Mouse (Mus musculus) limb, embryonic 11.5 days (tissue): Measurements from ENCODE around the gene Pgrmc2. TPM values are rescaled to one million over a fixed set of nuclear protein-coding genes. Genes with fewer than 3 reads are reported as not detected.

Experiments used
- ATAC-seq: fragments of 200-750 bp; cut with Nextera tagmentation; 2 replicates; pipeline ENCODE4 v1.8.0; 2017; ENCODE audit warnings: low read depth; ENCODE audit not compliant: insufficient number of reproducible peaks, low FRiP score, low TSS enrichment
- DNase-seq: peaks from one replicate; pipeline ENCODE4 v3.0.0-alpha.2; 2015; ENCODE audit warnings: low spot score
- H3K27ac ChIP-seq: fragments of 300-500 bp; sonication (generic); replicated peaks from 2 replicates; pipeline ENCODE4 v1.5.1; 2014; ENCODE audit warnings: low read depth, mild to moderate bottlenecking, low read length
- H3K27me3 ChIP-seq: fragments of 300-500 bp; sonication (generic); 2 replicates; pipeline ENCODE4 v1.6.1; 2014; ENCODE audit warnings: mild to moderate bottlenecking, low read length, mixed read lengths; ENCODE audit not compliant: control insufficient read depth, insufficient read depth
- H3K36me3 ChIP-seq: fragments of 300-500 bp; sonication (generic); 2 replicates; pipeline ENCODE4 v1.6.1; 2014; ENCODE audit warnings: mild to moderate bottlenecking, low read length, moderate library complexity, mixed read lengths; ENCODE audit not compliant: control insufficient read depth, insufficient read depth
- H3K4me1 ChIP-seq: fragments of 300-500 bp; sonication (generic); 2 replicates; pipeline ENCODE4 v1.6.1; 2014; ENCODE audit warnings: low read length, mixed read lengths; ENCODE audit not compliant: control insufficient read depth, insufficient read depth
- H3K4me2 ChIP-seq: fragments of 300-500 bp; sonication (generic); 2 replicates; pipeline ENCODE4 v1.6.1; 2014; ENCODE audit warnings: low read depth, mild to moderate bottlenecking, moderate library complexity; ENCODE audit not compliant: severe bottlenecking
- H3K4me3 ChIP-seq: fragments of 300-500 bp; sonication (generic); 2 replicates; pipeline ENCODE4 v1.5.1; 2014; ENCODE audit warnings: low read depth, low read length
- H3K9ac ChIP-seq: fragments of 300-500 bp; sonication (generic); 2 replicates; pipeline ENCODE4 v1.6.1; 2014; ENCODE audit warnings: mild to moderate bottlenecking, low read length
- H3K9me3 ChIP-seq: fragments of 300-500 bp; sonication (generic); 2 replicates; pipeline ENCODE4 v1.6.1; 2016; ENCODE audit warnings: low read length; ENCODE audit not compliant: control insufficient read depth
- WGBS: fragments of 180-500 bp; shearing (Covaris S2); extraction: QIAGEN DNeasy Blood & Tissue Kit; methylation state at CpG from one replicate; pipeline ENCODE4 v1.1.7; 2014; 5-methylcytosine and 5-hydroxymethylcytosine counted together
- polyA plus RNA-seq: library from polyadenylated mRNA; unstranded; fragments of >200 nt; fragmentation: Nextera tagmentation; extraction: Ambion mirVana; gene quantifications from 2 replicates; pipeline ENCODE4 v1.2.1, GENCODE M21; 2014

Gene Pgrmc2
- polyA plus RNA-seq, 1 experiment from 2014 or later: 28.9 TPM

DNA sequence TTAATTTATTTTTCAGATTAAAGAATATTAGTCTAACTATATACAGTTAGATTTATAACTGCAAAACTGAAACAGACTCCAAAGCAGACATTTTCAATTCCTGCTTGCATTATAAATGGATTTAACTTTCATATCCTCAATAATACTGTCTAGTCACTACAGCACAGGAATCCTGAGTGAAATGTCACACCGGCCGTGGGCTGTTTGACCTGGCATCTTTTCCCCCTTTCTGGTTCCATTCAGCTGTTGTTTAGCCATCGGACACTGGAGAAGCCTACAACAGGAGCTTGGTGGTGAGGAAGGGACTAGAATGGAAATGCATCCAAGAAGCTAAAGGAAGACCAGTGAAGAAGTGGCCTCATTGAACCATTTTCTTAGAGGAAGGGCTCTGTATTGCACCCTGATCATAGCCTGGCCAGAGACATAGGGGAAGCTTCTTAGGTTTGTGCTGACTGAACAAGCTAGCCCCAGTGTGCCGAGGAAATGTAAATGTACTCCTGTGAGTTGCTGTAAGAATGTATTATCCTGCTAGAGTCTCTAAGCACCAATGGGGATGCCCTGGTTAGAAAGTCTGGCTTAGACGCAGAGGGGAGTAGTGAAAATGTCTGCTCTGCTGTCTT lies 44.4 kb downstream of the Pgrmc2 start:
- no peak for DNase-seq
- Histone ChIP-seq H3K9ac (no peak overlapping the region), H3K4me3 (no peak overlapping the region), H3K27ac (no peak overlapping the region), H3K36me3 (no peaks in the 10 kb centered on the region), H3K4me2 (no peak overlapping the region), H3K27me3 (no peaks in the 10 kb centered on the region), H3K4me1 (no peaks in the 10 kb centered on the region), H3K9me3 (no peaks in the 10 kb centered on the region)
- no peak for ATAC-seq
- WGBS: 76% methylated on average over 5 of the region's 5 CpGs

DNA sequence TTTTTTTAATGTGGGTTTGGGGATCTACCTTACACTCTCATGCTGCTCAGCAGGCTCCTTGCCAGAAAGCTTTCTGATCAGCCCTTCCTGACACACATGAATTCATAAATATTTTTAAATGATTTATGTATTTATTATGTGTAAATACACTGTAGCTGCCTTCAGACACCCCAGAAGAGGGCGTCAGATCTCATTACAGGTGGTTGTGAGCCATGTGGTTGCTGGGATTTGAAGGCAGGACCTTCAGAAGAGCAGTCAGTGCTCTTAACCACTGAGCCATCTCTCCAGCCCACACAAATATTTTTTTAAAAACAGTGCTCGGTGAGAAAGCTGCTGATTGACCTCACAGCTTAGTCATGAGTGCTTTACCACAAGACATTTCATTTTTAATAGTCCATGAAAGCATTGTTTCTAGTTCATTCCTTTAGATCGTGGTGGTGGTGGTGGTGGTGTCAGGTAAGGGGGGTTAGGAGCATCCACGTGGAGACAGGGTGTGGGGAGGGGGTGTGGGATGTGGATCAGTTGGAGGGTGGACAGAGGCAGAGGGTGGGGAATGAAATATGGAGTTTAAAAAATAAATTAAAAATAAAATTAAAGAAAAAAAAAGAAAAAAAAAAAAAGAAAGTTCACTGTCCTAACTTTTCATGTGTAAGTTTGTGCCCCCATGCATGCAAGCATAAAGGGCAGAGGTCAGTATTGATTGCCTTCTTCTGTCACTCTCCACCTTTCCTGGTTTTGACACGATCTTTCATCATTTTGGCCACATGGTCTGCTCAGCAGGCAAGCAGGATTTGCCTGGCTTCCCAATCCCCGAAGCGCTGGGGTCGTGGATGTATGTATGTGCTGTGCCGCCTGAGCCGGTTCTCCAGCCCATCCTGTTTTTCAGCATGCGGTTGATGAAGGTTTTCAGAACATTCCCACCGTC lies 51.3 kb downstream of the Pgrmc2 start:
- Histone ChIP-seq H3K9ac (no peak overlapping the region), H3K4me1 (no peaks in the 10 kb centered on the region), H3K36me3 (no peaks in the 10 kb centered on the region), H3K4me2 (no peak overlapping the region), H3K27me3 (no peaks in the 10 kb centered on the region), H3K4me3 (no peak overlapping the region), H3K9me3 (no peaks in the 10 kb centered on the region), H3K27ac (no peak overlapping the region)
- DNase-seq (no peak), ATAC-seq (no peak)
- 83% methylated on average over 12 of the region's 12 CpGs for WGBS

DNA sequence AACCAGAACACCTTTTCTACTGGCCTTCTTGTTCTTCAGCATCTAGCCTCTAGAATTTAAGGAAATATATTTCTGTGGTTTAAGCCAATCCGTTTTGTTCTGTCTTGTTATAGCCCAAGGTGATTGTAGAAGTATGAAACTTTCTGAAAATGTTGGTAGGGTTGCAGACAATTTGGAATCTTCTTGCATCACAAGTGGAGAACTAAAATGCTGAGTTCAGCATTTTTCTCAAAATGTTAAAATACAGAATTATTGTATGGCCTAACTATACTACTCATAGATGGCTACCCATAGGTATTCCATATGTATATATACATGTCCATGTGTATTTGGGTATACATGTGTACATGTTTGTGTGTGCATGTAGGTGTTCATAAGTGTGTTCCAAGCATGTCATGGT lies 52.1 kb downstream of the Pgrmc2 start:
- no peak for DNase-seq
- Histone ChIP-seq H3K36me3 (no peaks in the 10 kb centered on the region), H3K4me1 (no peaks in the 10 kb centered on the region), H3K4me3 (no peak overlapping the region), H3K4me2 (no peak overlapping the region), H3K27me3 (no peaks in the 10 kb centered on the region), H3K9ac (no peak overlapping the region), H3K9me3 (no peaks in the 10 kb centered on the region), H3K27ac (no peak overlapping the region)
- ATAC-seq: no peak
- 78% methylated on average over 1 of the region's 1 CpGs for WGBS

DNA sequence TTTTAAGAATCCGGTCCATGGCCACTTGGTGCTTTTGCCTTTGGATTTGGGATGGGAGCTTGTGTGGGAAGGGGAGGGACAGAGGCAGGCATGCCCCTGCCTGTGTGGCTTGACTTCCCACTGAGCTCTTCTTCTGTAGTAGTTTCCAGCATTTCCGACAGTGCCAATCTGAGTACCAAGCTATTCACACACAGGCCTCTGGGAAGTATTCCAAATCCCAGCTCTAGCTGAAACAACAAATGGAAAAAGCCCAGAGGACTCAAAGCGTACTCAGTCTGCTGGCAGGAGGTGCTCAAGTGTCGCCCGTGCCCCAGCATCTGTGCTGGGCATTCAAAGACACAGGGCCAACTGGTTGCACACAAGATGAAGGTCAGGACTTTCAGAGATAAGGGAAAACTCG lies 60.9 kb downstream of the Pgrmc2 start:
- no peak overlapping the region for H3K9ac ChIP-seq
- 72% methylated on average over 6 of the region's 6 CpGs for WGBS
- H3K4me2 ChIP-seq: no peak overlapping the region
- no peaks in the 10 kb centered on the region for H3K27me3 ChIP-seq
- no peaks in the 10 kb centered on the region for H3K36me3 ChIP-seq
- ATAC-seq: no peak
- H3K4me3 ChIP-seq: no peak overlapping the region
- no peak for DNase-seq
- no peak overlapping the region for H3K27ac ChIP-seq
- no peaks in the 10 kb centered on the region for H3K9me3 ChIP-seq
- no peaks in the 10 kb centered on the region for H3K4me1 ChIP-seq

DNA sequence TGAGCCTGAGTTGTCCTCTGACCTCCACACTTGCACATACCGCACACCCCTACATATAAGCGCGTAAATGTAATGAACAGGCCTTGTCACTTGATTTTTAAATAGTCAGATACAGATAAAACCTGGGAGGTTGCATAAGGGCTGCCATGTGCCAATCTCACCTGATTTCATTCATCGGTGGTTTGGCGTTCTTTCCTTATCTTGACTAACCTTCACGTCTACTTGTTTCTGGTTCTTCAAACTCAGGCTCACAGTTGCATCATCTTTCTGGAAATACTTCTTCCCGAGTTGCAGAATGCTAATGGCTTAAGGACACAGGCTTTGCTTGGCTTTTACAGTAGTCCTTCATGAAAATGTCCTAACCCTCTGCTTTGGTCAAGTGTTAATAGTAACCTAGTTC lies 62.2 kb downstream of the Pgrmc2 start:
- Histone ChIP-seq H3K4me3 (no peak overlapping the region), H3K27ac (no peak overlapping the region), H3K9me3 (no peaks in the 10 kb centered on the region), H3K27me3 (no peaks in the 10 kb centered on the region), H3K36me3 (no peaks in the 10 kb centered on the region), H3K4me2 (no peak overlapping the region), H3K9ac (no peak overlapping the region), H3K4me1 (no peaks in the 10 kb centered on the region)
- WGBS: 95% methylated on average over 7 of the region's 7 CpGs
- DNase-seq: no peak
- no peak for ATAC-seq

DNA sequence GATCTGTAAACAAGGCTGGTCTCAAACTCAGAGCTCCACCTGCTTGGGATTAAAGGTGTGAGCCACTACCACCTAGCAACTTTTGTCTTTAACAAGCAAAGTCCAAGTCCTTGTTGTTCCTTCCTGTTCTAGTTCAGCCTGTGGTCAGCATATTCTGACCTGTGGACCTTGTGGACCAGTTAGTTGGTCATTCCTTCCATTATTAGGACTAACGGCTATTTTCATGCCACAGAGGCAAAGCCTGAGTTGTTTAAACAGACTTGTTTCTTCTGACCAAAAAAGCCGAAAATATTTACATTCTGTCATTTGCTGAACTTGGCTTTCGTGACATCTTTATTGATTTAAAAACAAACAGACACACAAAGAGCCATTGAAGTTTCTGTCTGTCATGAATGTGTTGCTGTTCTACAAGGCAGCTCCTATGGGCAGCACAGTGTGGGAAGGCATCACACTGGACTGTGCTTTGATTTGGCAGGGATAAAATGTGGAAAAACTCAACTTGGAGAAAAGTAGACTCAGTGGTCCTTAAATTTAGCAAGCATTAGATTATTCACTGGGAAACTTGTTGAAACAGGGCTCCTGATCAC lies 64.7 kb downstream of the Pgrmc2 start:
- H3K27ac ChIP-seq: no peak overlapping the region
- ATAC-seq (no peak), DNase-seq (no peak)
- no peak overlapping the region for H3K4me2 ChIP-seq
- H3K27me3 ChIP-seq: no peaks in the 10 kb centered on the region
- H3K36me3 ChIP-seq: no peaks in the 10 kb centered on the region
- no peak overlapping the region for H3K4me3 ChIP-seq
- H3K9me3 ChIP-seq: no peaks in the 10 kb centered on the region
- 83% methylated on average over 3 of the region's 3 CpGs for WGBS
- no peaks in the 10 kb centered on the region for H3K4me1 ChIP-seq
- H3K9ac ChIP-seq: no peak overlapping the region

Other genes starting within 250 kb of the Pgrmc2 start
- 4.8 and 5.6 TPM in 2 replicates for gene Mfsd8, start 236.2 kb downstream of the Pgrmc2 start, polyA plus RNA-seq
- 5.7 and 7.1 TPM in 2 replicates for gene Abhd18, start 236.1 kb downstream of the Pgrmc2 start, polyA plus RNA-seq
- gene 1700034I23Rik, start 180.5 kb downstream of the Pgrmc2 start, polyA plus RNA-seq: 0.09 and 0.16 TPM in 2 replicates
- 0.54 and 0.99 TPM in 2 replicates for gene Larp1b, start 133.2 kb downstream of the Pgrmc2 start, polyA plus RNA-seq